Mouse (Mus musculus) heart, postnatal 10 days (tissue): ENCODE results near the gene Asdurf. TPM values are rescaled to one million over a fixed set of nuclear protein-coding genes. Genes with fewer than 3 reads are reported as not detected.

Experiments used
- total RNA-seq, 2 experiments: library from RNA; stranded (reverse); gene quantifications; 2 replicates each; pipeline ENCODE4 v1.2.3; 2021

The Asdurf gene
- total RNA-seq, 2 experiments from 2014 or later: 8.0 TPM; not detected in 1

Other genes starting within 250 kb of the Asdurf start
- gene 1700019A02Rik, start 165.0 kb downstream of the Asdurf start, total RNA-seq: not detected
- 1 to 10 TPM; 6.9 to 7.7 TPM for gene Pms1, start 55.6 kb downstream of the Asdurf start, total RNA-seq
- 1 to 10 TPM; 6.1 to 7.9 TPM for gene Ormdl1, start 55.5 kb downstream of the Asdurf start, total RNA-seq
- 1 to 10 TPM in 1 of 2 experiments, under 1 TPM in 1; 0.82 to 2.5 TPM for gene Gm28778, start 55.5 kb downstream of the Asdurf start, total RNA-seq
- gene Osgepl1, start 39.0 kb downstream of the Asdurf start, total RNA-seq: 10 to 100 TPM; 29.5 to 34.4 TPM
- not detected for gene Gm28551, start within 50 bp of the Asdurf start, total RNA-seq
- gene Asnsd1, start 133 bp upstream of the Asdurf start, total RNA-seq: 10 to 100 TPM; 42.5 to 43.1 TPM